Mouse (Mus musculus) fat pad, adult 2 months (tissue): ENCODE measurements around the gene Klf12.

Source experiments
- DNase-seq: peaks from one replicate; pipeline ENCODE4 v3.0.0-alpha.2; 2011; ENCODE audit warnings: low read depth, low spot score; ENCODE audit errors: extremely low read depth

Gene Klf12

DNA sequence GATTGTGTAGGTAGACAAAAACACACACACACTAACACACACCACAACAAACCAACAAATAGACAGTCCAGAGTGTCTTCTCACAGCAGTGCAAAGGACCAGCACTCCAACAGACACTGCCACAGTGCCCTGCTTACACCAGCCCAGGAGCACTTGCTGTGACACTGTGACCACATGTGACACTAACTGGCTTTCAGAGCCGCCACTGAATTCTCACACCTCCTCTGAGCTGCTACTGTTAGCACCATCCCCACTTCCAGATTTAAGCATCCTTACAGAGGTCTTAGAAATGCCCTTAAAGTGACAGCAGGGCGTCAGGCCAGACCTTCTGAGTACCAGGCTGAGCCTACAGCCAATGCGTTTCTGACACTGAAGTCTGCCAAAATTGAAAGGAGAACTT is 48.7 kb downstream of the Klf12 start:
- no peak for DNase-seq

DNA sequence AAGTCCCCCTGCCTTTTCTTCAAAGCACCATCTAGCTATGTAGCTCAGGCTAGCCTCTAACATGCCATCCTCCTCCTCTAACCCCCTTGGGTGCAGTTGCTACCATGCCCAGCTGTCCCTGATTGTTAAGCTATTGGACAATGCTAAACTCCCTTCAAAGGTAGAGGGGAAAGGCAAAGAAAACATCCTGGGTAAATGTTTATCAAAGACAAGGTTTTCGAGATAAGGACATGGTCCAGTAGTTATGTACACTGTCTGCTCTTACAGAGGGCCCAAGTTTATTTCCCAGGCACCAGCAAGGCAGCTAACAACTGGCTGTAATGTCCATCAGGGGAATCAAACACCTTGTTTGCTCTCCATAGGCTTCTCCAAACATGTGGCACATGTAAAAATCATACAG is 53.1 kb downstream of the Klf12 start:
- DNase-seq = no peak

DNA sequence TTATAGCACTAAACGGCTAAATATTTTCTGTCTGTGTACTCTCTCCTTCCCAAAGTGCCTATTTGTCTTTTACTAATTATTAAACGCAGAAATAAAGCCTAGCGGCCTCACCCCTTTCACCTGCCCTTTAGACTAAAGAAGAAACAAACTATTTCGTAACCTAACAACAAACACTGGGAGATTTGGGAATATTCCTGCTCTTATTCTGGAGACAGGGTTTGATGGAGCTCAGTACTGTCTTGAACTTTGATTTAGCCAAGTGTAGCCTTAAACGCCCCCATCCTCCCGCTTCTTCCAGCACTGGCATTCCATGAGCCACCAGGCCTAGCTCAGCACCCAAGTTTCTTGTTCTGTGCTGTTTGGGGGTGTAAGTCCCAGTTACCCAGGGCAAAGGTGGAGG is 56.4 kb downstream of the Klf12 start:
- no peak for DNase-seq

DNA sequence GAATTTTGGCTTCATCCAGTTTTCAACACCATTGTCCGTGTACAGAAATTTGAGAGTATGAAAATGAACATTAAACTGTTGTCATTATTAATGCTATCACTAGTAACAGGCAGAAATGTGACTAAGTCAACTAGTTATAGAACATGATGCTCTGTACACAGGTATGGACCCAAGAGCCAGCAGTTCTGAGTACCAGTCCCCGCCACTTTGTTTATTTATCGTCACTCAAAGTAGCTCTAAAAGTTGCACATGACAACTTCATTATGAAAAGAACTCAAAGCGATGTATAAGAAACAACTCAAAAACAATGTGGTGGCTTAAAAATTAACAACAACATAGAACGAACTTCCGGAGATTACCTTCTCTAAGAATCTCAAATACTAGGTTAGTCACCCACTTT is 56.8 kb downstream of the Klf12 start:
- no peak for DNase-seq

DNA sequence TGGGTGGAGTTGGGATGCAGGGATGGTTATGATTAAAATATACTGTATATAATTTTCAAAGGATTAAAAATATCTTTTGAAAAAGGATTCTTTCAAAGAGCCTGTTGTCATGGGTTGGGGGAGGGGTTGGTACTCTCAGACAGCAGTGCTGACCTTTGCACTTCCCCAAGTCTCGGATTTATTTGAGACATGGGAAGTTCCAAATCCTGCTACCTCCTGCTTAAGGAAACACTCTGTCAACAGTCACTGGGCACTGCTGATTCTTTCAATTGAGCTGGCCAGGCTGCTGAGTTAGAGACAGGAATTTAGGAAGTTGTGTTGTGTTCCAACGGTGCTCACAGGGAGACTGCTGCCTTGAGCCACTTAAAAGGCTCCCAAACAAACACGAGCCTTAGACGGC is 60.3 kb downstream of the Klf12 start:
- no peak for DNase-seq

DNA sequence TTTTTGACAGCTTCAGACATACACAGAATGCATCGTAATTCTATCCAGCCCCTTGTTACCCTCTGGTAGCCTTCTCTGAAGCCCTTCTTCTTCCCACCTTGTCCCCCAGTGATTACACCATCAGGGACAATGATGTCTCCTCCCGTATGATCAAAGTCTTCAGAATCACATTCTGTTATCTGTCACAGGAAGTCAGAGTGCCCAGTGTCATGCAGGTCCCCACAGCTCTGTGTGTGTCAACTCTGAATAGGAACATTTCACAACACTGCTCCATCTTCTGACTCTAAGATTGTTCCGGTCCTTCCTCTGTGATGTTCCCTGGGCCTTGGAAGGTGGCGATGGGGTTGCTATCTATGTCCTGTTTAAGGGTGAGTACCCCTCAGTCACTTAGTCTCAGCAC is 62.2 kb downstream of the Klf12 start:
- no peak for DNase-seq

DNA sequence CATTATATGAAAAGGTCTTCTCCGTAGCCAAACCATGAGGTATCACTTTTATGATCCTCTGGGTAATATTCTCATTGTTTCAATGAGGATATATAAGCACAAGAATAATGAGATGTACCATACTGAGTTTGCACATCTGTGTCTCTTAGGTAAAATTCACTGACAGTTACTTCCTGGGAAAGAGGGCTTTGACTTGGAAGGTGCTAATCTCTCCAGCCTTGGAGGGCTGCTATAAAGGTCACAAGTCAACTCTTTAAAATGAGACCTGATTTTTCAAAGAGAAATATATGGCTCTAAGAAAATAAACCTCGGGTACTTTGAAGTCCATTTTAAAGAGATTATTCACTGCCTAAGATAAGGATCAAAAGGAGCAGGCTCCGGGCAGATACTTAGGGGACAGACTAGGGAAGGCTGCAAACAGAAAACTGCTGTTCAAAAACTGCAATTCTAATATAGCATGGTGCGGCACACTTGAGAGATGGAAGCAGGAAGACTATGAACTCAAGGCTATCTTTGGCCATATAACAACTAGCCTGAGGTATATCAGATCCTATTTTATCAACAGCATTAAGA is 69.2 kb downstream of the Klf12 start:
- DNase-seq = no peak

DNA sequence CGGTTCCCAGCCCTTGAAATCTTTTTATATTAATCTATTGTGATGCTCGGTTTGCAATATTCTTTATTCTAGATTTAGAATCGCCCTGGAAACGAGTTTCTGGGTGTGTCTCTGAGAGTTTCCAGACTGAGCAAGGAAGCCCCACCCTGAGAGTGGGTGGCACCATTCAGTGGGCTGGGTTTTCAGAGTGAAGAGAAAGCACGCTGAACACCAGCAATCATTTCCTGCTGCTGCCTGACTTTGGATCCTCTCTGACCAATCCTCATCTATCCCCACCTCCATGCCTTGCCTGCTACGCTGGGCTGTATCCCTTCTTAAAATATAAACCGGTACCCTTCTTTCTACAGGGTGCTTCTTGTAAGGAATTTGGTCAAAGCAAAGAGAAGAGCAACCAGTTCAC is 71.4 kb downstream of the Klf12 start:
- no peak for DNase-seq

DNA sequence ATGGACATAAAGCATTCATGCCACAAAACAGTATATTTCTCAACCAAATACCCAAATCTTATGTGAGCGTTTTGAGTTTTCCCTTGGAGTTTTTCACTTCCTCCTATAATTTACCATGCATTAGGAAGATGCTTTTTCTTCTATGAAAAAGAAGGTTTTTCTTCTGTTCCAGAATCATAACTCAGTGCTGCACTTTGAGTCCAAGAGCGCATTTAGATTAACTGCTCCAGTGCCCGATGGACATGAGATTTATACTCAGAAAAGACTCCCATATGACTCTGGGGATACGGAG is 72.7 kb downstream of the Klf12 start:
- no peak for DNase-seq

DNA sequence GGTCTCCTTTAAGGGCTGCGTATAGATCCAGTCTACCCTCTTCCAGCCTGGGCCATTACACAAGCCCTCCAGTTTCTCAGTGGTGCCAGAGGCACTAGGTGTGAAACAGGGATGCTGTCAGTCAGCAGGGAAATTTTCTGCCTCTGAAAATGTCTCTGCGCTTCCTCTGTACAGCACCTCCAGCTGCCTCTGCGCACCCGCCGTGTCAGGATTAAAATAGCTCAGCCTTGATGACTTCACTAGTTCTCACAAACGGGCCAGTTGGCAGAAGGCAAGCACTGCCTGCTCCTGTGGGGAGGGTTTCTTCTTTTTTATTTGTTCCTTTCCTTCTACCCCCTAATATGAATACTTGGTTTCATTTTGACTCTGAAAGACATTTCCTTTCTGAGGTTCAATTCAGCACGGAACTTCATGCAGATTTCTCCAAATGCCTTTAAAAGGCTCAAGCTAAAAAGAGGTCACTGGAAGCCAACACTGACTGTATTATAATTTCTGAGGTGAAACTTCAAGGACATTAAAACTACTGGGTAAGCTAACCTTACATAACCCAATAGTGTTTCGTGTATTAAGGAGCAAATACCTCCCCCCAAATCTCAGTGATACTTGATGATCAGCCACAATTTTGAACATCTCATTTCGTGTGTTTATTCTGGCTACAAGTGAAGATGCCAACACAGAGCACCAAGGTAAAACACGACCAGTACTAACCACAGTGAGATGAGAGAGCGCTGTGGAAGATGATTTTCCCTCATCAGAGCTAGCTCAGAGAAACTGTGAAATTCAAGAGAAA is 73.2 kb downstream of the Klf12 start:
- no peak for DNase-seq

DNA sequence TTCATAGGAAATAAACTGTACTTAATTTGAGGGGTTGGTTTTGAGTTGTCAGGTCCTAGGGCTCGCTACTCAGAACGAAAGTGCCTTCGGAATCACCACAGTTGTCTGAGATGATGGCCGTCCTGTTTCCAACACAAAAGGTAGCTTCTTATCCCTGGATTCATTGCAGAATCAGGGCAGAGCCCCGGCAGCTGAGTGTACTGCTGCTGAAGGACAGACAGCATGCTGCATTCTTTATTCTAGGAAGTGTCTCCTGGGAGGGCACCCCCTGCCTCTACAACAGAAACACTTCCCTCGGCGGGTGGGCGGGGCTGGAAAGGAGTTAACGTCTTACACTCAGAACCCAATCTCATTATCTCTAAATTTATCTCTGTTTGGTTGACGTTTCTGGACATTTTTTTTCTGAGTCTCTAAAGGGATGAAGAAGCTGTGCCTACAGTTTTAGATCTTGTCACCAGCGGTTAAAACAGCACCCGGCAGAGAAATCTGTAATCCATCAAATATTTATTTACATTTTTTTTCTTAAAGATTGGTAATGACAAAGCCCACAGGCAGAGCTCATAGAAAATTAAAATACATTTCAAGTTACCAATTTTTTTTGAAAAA is 74.6 kb downstream of the Klf12 start:
- no peak for DNase-seq

DNA sequence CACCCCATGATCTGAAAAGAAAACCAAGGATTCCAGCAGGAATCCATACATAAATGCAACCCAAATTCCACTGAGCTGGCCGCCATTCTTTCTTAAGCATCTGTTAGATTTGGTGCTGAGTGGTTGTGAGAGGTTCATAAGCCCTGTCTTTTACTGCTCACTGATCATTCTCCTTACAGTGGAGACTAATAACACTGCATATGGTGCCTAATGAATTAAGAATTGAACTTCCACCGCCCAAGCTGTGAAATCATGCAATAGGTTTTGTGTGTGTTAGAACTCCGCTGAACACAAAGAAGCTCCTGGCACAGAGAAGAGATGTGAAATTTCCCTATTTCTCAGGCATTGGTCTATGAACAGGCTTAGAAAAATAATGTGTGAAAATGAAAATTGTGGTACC is 77.4 kb downstream of the Klf12 start:
- no peak for DNase-seq

DNA sequence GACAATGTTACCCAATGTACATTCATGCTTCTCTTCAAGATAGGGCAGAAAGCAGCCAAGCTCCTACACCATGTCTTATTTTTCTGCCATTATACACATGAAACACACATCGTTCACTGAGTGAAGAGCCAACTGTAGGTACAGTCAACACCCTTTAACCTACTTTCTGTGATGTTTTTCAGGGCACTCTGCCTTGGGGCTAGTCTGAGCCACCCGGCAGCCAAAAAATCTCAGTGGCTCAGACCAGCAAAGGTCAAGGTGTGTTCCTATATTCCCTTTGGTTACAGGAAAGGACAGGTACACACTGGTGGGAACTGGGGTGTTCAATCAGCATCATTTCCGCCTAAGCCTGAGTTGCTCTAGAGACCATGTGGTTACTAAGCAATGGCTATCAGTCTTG is 78.3 kb downstream of the Klf12 start:
- no peak for DNase-seq

DNA sequence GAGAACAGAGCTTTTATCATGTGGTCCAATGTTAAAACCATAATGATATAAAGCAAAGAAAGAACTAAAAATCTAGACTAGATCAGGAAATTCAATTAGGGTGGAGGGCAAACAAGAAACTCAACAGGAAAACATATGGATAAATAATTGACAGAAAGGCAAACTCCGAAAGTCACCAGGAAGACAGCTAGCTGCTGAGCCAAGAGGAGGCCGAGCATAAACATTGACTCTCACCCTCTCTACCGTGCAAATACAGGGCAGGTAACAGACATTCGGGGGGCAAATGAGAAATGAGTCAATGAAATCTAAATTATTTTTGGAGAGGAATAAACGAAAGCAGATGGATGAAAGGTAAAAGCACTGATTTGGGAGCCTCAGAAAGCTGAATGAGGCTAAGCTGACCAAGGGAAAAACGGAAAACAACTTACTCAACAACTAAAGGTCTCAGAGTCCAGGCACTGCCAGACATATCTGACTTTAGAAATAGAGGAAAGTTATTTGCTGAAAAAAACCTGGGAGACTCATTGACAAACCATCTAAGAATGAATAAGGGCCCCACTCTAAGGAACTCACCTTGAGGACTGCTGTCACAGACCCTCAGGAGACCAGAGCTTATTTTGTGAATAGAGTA is 84.3 kb downstream of the Klf12 start:
- no peak for DNase-seq

DNA sequence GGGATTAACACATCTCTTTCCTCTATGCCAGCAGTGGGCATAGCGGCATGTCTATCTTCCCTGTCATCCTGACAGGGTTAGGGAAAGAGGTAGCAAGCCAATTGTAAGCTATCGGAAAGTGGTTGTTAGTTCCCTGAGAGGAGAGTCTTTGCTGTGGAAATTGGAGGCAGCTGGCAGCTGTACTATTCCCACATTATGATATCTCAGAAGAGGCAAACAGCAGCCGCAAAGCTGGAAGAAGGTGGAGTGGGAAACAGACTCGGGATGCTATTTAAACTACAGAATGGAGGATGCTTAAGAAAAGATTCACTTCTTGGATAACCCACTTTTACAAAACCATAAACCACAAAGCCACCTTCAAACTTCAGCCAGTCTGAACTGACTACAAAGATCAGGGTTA is 85.8 kb downstream of the Klf12 start:
- no peak for DNase-seq

DNA sequence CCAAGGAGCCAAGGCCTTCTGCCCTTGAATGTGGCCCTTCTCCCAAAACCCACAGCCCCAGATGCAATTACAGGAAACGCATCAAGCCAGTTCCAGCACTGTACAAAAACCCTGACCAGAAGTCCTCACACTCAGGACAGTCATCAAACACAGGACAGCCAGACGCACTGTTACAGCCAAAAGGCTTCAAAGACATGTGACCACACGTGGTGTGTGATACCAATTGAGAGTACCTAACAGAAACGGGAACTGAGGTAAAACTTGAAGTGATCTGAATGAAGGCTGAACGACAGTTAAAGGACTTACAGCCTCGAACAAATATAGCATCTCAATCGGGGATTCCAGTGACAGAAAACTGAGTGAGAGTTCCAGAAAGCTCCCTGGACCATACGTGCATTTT is 87.3 kb downstream of the Klf12 start:
- no peak for DNase-seq

DNA sequence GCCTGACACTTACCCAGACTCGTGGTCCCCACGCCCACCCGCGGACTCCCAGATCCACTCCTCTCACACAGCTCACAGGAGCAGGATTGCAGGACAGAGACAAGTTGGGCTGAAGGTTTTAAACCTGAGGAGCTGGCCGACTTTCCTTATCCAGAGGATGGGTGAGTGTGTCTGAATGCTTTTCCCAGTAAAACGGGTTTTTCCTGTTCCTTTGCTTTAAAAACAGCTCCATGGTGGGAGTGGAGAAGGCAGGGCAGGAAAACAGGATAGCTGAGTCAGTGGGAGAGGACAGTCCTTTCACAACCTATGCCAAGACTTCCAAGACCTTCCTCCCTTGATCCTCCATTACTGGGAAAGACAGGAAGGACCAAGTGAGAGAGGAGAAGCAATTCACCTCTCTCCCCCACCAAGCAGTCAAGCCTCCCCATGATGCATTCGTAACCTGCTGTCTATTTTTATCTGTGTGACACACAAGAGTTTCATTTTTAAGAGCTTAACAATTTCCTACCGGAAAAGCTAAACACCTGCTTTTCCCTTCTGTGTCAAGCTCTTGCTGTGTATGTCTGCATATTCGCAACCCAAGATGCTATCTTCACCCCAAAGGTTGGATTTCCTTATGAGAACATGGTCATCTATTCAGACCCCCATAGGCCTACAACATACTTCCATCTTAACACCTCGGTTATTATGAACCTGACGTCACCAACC is 94.8 kb downstream of the Klf12 start:
- no peak for DNase-seq

DNA sequence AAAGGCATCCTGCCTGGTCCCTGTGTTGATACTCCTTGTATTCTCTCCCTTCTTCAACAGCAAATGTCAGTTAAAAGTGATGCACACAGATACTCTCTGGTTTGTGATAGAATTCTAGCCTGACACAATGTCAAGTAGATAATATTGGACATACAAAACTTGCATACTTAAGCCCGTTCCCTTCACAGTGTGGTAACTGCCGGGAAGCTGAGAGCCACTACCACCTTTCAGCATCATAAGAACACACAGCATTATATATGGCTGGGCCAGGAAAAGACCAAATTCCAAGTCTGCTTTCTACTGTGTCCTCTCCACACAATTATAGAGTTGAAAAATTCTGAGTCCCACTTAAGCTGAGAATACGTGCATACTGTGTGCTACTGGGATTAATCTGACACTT is 97.1 kb downstream of the Klf12 start:
- DNase-seq = no peak

DNA sequence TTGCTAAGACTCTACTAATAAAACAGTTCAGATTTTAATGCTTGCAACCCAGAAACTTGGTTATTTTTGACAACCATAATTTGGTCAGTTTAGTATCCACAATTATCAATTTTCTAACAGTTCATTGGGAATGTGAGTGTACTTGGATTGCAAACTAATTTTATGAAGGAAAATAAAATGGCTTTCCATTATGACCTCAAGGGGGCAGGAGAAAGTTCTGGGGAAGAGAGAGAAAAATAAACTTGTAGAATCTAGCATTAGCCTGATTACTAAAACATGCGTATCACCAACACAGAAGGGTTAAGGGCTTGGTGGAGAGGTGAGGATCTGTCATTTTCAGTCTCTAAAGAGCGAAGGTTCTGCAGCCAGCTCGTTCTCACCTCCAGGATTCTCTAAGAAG is 106.7 kb downstream of the Klf12 start:
- DNase-seq = no peak

DNA sequence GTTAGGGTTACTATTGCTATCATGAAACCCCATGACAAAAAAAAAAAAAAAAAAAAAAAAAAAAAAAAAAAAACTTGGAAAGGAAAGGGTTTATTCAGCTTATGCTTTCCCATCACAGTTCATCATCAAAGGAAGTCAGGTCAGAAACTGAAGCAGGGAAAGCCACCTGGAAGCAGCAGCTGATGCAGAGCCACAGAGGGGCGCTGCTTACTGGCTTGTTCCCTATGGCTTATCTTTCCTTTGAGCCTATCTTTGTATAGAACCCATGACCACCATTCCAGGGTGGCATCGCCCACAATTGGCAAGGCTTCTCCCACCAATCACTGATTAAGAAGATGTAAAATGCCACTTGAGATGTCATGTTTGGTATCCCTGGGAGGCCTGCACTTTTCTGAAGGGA is 119.4 kb downstream of the Klf12 start:
- DNase-seq = no peak

DNA sequence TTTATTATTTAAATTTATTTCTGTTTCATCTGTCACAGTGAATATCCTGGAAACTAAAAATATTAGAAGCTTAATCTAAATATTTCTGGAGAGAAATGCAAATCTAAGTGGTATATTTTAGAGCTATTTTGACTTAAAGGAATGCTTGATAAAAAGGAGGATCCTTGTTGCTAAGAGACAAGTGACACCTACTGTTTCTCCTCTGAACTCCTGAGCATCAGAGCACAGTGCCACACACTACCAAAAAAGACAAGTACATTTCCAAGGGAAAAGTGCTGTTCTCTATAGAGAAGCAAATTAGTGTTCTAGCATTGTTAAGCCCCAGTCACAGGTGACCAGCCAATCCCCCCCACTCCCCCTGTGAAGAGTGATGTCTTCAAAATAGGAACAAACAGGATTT is 127.8 kb downstream of the Klf12 start:
- no peak for DNase-seq

DNA sequence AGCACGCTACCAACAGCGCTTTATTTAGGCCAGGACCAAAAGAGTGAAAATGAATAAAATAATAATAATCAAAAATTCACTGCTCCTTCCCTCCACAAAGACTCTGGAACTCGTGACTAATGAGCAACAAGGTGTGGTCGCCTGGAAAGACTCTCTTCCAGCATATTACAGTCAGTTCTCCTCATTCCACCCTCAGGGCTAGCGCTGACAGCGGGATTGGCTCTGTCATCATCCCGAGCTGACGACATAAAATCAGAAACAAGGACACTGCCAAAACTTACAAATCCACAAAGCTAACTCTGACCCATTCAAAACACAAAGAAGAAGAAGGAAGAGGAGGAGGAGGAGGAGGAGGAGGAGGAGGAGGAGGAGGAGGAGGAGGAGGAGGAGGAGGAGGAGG is 136.8 kb downstream of the Klf12 start:
- no peak for DNase-seq
